Mouse (Mus musculus) brain, embryonic 14.5 days (tissue): Measurements from ENCODE around the gene Gzma. TPM values are rescaled to one million over a fixed set of nuclear protein-coding genes. Genes with fewer than 3 reads are reported as not detected.

ENCODE experiments used
- DNase-seq: peaks from one replicate; pipeline ENCODE4 v3.0.0-alpha.2; 2011; ENCODE audit warnings: low read depth
- CTCF ChIP-seq: fragments of 200-500 bp; IDR thresholded peaks from 2 replicates; pipeline ENCODE4 v1.5.1; 2012; ENCODE audit warnings: inconsistent platforms, mild to moderate bottlenecking, moderate library complexity, borderline replicate concordance; ENCODE audit not compliant: insufficient read depth, insufficient read length; ENCODE audit errors: extremely low read depth
- POLR2A ChIP-seq: fragments of 200-500 bp; IDR thresholded peaks from 2 replicates; pipeline ENCODE4 v1.6.1; 2012; ENCODE audit warnings: mild to moderate bottlenecking, inconsistent platforms, borderline replicate concordance; ENCODE audit not compliant: poor library complexity, insufficient read depth, insufficient read length, severe bottlenecking; ENCODE audit errors: extremely low read depth
- polyA plus RNA-seq: library from polyadenylated mRNA; depleted of rRNA; stranded (reverse); fragments of >200 nt; gene quantifications from 2 replicates; pipeline ENCODE4 v1.2.3, GENCODE M21; 2012

The Gzma gene
- polyA plus RNA-seq, 1 experiment: not detected

DNA sequence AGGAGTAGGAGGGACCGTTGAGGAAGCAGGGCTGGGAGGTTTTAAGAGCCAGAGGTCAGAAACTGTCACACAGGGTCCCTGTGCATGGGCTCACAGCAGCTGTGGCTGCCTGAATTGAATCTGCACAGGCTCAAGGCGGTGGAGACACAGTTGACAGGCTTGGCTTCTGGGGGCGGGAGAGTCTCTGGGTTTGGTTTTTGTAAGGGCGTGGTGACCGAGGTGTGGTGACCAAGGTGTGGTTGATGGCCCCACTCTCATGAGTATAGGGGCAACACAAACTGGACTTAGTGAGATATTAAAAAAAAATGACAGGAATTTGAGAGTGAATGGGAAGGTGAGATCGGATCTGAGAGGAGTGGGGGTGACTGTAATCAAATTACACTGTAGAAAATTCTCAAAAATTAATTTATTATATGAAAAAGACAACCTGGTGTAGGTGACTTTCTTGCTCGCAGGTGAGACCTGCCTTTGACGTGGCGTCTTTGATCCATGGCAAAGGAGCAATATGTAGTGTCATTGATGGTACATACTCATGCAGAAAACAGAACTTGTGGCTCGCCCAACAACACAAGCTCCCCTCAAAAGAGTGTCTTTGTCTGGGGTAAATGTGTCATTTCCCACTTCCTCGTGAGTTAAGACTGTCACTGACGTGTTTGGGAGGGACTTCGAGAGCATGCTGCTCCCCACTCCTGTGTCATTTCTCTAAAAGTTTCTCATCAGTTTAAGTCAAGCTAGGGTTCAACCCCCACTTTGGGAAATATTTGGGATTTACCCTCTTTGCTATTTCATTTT is 13.4 kb downstream of the Gzma start:
- no peak for TF ChIP-seq POLR2A
- no peak for TF ChIP-seq CTCF
- no peak for DNase-seq

- no peak for TF ChIP-seq POLR2A
- TF ChIP-seq CTCF: no peak
- DNase-seq: no peak
Measured at GRCm38 (mm10) chr13:113084732-113085131, 16.0 kb downstream of the Gzma start.

- TF ChIP-seq CTCF (no peak), POLR2A (no peak)
- no peak for DNase-seq
Measured at GRCm38 (mm10) chr13:113082101-113082500, 18.7 kb downstream of the Gzma start.

DNA sequence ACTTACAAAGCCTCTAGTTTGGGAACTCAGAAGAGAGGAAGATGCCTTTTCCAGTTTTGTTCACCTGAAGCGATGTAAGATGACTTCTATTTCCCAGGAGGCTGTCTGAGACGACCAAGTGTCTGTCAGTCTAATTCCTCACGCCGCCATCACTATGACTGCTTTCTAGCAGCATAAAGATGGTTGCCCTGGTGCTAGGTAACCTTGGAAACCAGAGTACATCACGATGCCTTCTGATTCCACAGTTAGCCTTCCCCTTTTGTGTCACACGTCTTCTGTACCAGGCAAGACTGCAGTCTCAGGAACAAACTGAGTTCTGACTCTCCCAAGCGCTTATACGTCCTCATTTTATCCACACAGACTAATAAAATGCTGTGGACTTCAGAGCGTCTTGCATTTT is 21.8 kb downstream of the Gzma start:
- DNase-seq: peak; percentile 55
- TF ChIP-seq CTCF: no peak
- no peak for TF ChIP-seq POLR2A

GRCm38 (mm10) chr13:113064542-113064941 is 36.2 kb downstream of the Gzma start:
- TF ChIP-seq CTCF: no peak
- TF ChIP-seq POLR2A: no peak
- DNase-seq: no peak

DNA sequence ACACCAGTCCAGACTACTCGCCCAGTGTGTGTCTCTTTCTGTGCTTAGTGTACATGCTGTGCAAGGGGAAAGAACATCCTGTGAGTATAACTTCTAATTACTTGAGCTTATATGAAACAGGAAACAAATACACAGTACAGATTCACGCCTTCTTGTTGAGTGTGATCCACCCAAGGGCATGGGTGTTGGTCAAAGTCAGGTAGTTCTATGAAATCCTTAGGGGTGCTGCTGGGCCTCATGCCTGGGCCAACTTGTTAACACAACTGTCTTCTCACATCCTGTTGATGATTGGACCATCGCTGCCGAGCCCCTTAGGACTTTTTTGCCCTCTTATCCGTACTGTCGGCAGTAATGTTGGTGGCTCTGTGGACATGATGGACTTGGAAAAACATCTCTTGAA is 39.0 kb downstream of the Gzma start:
- TF ChIP-seq CTCF (no peak), POLR2A (no peak)
- no peak for DNase-seq

- TF ChIP-seq POLR2A (no peak), CTCF (peak; percentile 62)
- DNase-seq: peak; percentile 36
Measured at GRCm38 (mm10) chr13:113055826-113056225, 45.0 kb downstream of the Gzma start.

- DNase-seq: no peak
- TF ChIP-seq POLR2A: no peak
- no peak for TF ChIP-seq CTCF
Measured at GRCm38 (mm10) chr13:113054230-113054629, 46.6 kb downstream of the Gzma start.

DNA sequence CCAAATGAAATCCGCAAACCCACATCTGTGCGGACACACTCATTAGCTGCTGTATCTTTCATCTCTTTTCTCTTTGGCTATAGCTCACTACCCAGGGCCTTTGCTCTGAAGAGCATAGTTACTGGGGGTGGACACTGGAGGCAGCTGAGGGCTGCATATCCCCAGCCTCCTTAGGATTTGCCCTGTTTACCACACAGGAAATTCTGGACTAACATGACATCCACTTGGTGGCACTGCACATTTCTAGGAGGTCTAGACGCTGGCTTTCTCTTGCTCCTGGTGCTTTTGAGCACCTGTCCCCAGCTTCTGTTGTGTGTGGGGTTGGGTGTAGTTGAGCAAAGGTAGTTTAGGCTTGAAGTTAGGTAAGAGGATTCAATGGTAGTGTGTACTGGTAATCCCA is 53.1 kb downstream of the Gzma start:
- no peak for TF ChIP-seq CTCF
- TF ChIP-seq POLR2A: no peak
- no peak for DNase-seq

- TF ChIP-seq CTCF (no peak), POLR2A (no peak)
- DNase-seq: no peak
Measured at GRCm38 (mm10) chr13:113047018-113047417, 53.8 kb downstream of the Gzma start.

DNA sequence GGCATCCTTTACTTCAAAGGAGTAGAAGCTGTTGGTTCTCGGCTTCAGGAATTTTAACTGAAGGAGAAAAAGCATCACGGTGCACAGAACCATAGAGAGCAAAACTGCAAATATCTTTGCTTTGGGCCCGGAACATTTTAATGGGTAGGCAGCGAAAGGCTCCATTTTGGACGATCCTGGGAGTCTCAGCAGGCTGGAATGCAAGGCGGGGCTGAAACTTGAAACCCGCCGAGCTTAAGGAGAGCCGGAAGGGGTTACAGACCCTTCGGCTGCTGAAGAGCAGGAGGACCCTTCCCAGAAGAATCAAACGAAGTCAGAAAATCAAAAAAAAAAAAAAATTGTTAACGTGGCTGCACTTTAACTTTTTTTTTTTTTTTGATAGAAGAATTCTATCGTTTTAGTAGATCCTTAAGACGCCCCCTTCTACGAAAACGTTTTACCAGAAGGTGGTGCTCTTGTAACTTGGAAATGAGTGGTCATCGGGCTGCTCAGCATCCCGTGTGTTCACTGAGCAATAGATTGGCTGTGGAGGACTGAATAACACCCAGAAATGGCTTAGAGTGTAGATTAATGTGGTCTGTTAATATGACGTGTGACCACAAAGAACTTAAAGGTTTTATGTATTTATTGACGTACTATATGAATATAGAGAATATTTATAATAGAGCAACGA is 54.4 kb downstream of the Gzma start, which contains the start of gene Gpx8:
Gene Gpx8, minus strand, starts transcription at position 200 of the 673 bp plus-strand sequence.
- TF ChIP-seq POLR2A (no peak), CTCF (peak; percentile 52; the same call in 1 of the 2 replicates)
- peak; percentile 90 for DNase-seq
